ENCODE assay signal across 15 mouse cellular contexts in the genomic region with DNA sequence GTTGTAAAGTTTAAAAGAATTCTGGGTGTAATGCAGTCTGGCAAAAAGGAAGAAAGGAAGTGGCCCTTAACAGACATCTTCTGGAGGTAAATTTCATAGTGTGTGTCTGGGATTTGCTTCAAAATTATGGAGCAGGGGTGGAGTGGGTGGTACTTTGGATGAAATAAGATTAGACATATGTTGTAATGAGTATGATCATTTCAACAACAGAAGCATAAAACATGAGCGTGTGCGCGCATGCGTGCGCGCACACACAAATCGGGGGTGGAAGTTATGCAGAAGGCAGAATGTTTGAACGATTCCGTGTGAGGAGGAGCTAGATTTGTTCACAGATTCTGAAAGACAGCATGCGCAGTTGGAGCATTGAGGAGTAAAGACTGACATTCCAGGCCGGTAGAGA. TPM values are rescaled to one million over a fixed set of nuclear protein-coding genes. Genes with fewer than 3 reads are reported as not detected.
"Had no signal": no experiment of that assay in that cellular context is flagged by ENCODE, and none has a peak within 500 bp of the region (broad histone marks: within the 10 kb centered on the region; RNA-seq: fewer than 3 reads in every experiment).

No protein-coding gene starts in this region.

- H3K27ac ChIP-seq: hindbrain, postnatal 0 days; kidney, postnatal 0 days; limb, embryonic 15.5 days; liver, embryonic 12.5 days; midbrain, embryonic 10.5 days; neural tube, embryonic 12.5 days had no signal

- H3K4me1 ChIP-seq: limb, embryonic 15.5 days; liver, embryonic 12.5 days; midbrain, embryonic 10.5 days; neural tube, embryonic 12.5 days had no signal

- H3K4me2 ChIP-seq: limb, embryonic 15.5 days; liver, embryonic 12.5 days; lung, embryonic 14.5 days; neural tube, embryonic 12.5 days had no signal

- H3K9me3 ChIP-seq: limb, embryonic 15.5 days; liver, embryonic 12.5 days; midbrain, embryonic 10.5 days; neural tube, embryonic 12.5 days had no signal

- H3K9ac ChIP-seq: limb, embryonic 15.5 days; liver, embryonic 12.5 days; lung, embryonic 14.5 days; neural tube, embryonic 12.5 days had no signal

- DNase-seq: kidney, adult 11 months; kidney, adult 9 months; kidney, postnatal 36 days; lung, embryonic 14.5 days; lung, postnatal 10 days; lung, postnatal 4 days; midbrain, embryonic 14.5 days; thymus, postnatal 4 days had no signal

- H3K36me3 ChIP-seq: limb, embryonic 15.5 days; liver, embryonic 12.5 days; midbrain, embryonic 10.5 days; neural tube, embryonic 12.5 days had no signal

- ATAC-seq: hindbrain, postnatal 0 days; liver, embryonic 12.5 days had no signal

- H3K4me3 ChIP-seq: limb, embryonic 15.5 days; liver, embryonic 12.5 days; midbrain, embryonic 10.5 days; neural tube, embryonic 12.5 days had no signal

- H3K27me3 ChIP-seq: limb, embryonic 15.5 days; liver, embryonic 12.5 days; neural tube, embryonic 12.5 days had no signal

RNA-seq across cellular contexts. Expression of a gene that starts 14.2 kb away (rescaled TPM):
- total RNA-seq: monocyte, adult 5-6 weeks had no signal
